Mouse (Mus musculus): Measurements from ENCODE around the gene Apol7b. TPM values are rescaled to one million over a fixed set of nuclear protein-coding genes. Genes with fewer than 3 reads are reported as not detected.

Apol7b gene
- 1.2 TPM for polyA plus RNA-seq (2017; shearing (Covaris generic))

GRCm38 (mm10) chr15:77447392-77447791 lies at the start of gene Apol7b:
Gene Apol7b (minus strand): TSS chr15:77447492.

GRCm38 (mm10) chr15:77476693-77477092 lies 29.4 kb upstream of the Apol7b start, which contains the start of gene Apol10a:
Gene Apol10a (plus strand): TSS chr15:77477047.

GRCm38 (mm10) chr15:77411035-77411434 lies 36.3 kb downstream of the Apol7b start, which contains the start of gene Apol9a:
Gene Apol9a (minus strand): TSS chr15:77411135.

GRCm38 (mm10) chr15:77399027-77399426 lies 48.3 kb downstream of the Apol7b start, which contains the start of gene Apol7a:
Gene Apol7a (minus strand): TSS chr15:77399110.

Other genes starting within 250 kb of the Apol7b start
- gene Rbfox2, start 140.5 kb downstream of the Apol7b start, polyA plus RNA-seq (2017; shearing (Covaris generic)), result not detected
- not detected for gene Apol7a, start 48.4 kb downstream of the Apol7b start, polyA plus RNA-seq (2017; shearing (Covaris generic))
- gene Apol9a, start 36.4 kb downstream of the Apol7b start, polyA plus RNA-seq (2017; shearing (Covaris generic)), result 3.5 TPM
- gene Apol10a, start 29.6 kb upstream of the Apol7b start, polyA plus RNA-seq (2017; shearing (Covaris generic)), result not detected
- gene Apol11a, start 60.8 kb upstream of the Apol7b start, polyA plus RNA-seq (2017; shearing (Covaris generic)), result not detected
- 0.26 TPM for gene Apol7c, start 85.8 kb upstream of the Apol7b start, polyA plus RNA-seq (2017; shearing (Covaris generic))
- gene 1700025B11Rik, start 114.4 kb upstream of the Apol7b start, polyA plus RNA-seq (2017; shearing (Covaris generic)), result not detected
- gene Apol10b, start 148.6 kb upstream of the Apol7b start, polyA plus RNA-seq (2017; shearing (Covaris generic)), result 3.7 TPM
- gene Gm36245, start 151.8 kb upstream of the Apol7b start, polyA plus RNA-seq (2017; shearing (Covaris generic)), result not detected
- not detected for gene Apol11b, start 195.8 kb upstream of the Apol7b start, polyA plus RNA-seq (2017; shearing (Covaris generic))